Mouse (Mus musculus) embryonic facial prominence, embryonic 14.5 days (tissue): ENCODE measurements around the gene Plekhj1. TPM values are rescaled to one million over a fixed set of nuclear protein-coding genes. Genes with fewer than 3 reads are reported as not detected.
A peak's percentile ranks its signal among the peaks of the same experiment; 100 is the strongest.

Experiments used
- ATAC-seq: fragments of 200-750 bp; cut with Nextera tagmentation; 2 replicates; pipeline ENCODE4 v1.8.0; 2017; ENCODE audit warnings: low read depth, moderate number of reproducible peaks, moderate TSS enrichment
- DNase-seq: peaks from one replicate; pipeline ENCODE4 v3.0.0-alpha.2; 2015; ENCODE audit warnings: low spot score
- H3K27ac ChIP-seq: fragments of 300-500 bp; sonication (generic); replicated peaks from 2 replicates; pipeline ENCODE4 v1.5.1; 2014; ENCODE audit warnings: low read depth, mild to moderate bottlenecking, low read length, moderate library complexity
- H3K27me3 ChIP-seq: fragments of 300-500 bp; sonication (generic); replicated peaks from 2 replicates; pipeline ENCODE4 v1.6.1; 2014; ENCODE audit warnings: low read length; ENCODE audit not compliant: control insufficient read depth, insufficient read depth
- H3K36me3 ChIP-seq: fragments of 300-500 bp; sonication (generic); 2 replicates; pipeline ENCODE4 v1.6.1; 2014; ENCODE audit warnings: low read length, mixed read lengths; ENCODE audit not compliant: control insufficient read depth, insufficient read depth
- H3K4me1 ChIP-seq: fragments of 300-500 bp; sonication (generic); 2 replicates; pipeline ENCODE4 v1.6.1; 2014; ENCODE audit warnings: antibody characterized with exemption, low read length; ENCODE audit not compliant: control insufficient read depth, insufficient read depth
- H3K4me2 ChIP-seq: fragments of 300-500 bp; sonication (generic); 2 replicates; pipeline ENCODE4 v1.6.1; 2014; ENCODE audit warnings: low read depth, mild to moderate bottlenecking, low read length, moderate library complexity, mixed read lengths
- H3K4me3 ChIP-seq: fragments of 300-500 bp; sonication (generic); 2 replicates; pipeline ENCODE4 v1.5.1; 2014; ENCODE audit warnings: low read depth, mild to moderate bottlenecking, low read length
- H3K9ac ChIP-seq: fragments of 300-500 bp; sonication (generic); 2 replicates; pipeline ENCODE4 v1.6.1; 2014; ENCODE audit warnings: low read depth, mild to moderate bottlenecking, low read length, moderate library complexity, mixed read lengths
- H3K9me3 ChIP-seq: fragments of 300-500 bp; sonication (generic); 2 replicates; pipeline ENCODE4 v1.6.1; 2016; ENCODE audit warnings: low read length; ENCODE audit not compliant: control insufficient read depth
- WGBS: fragments of 180-500 bp; shearing (Covaris S2); extraction: QIAGEN DNeasy Blood & Tissue Kit; methylation state at CpG from one replicate; pipeline ENCODE4 v1.1.7; 2014; 5-methylcytosine and 5-hydroxymethylcytosine counted together
- polyA plus RNA-seq: library from polyadenylated mRNA; unstranded; fragments of >200 nt; fragmentation: Nextera tagmentation; extraction: Ambion mirVana; gene quantifications from 2 replicates; pipeline ENCODE4 v1.2.1, GENCODE M21; 2014

Gene Plekhj1
- polyA plus RNA-seq, 1 experiment from 2014 or later, result 102 TPM

- Histone ChIP-seq H3K4me3 (no peak overlapping the region), H3K27me3 (no peaks in the 10 kb centered on the region), H3K4me1 (no peaks in the 10 kb centered on the region), H3K4me2 (no peak overlapping the region), H3K27ac (no peak overlapping the region), H3K9me3 (no peaks in the 10 kb centered on the region), H3K36me3 (peaks cover 100% of the 10 kb centered on the region), H3K9ac (no peak overlapping the region)
- DNase-seq, result no peak
- WGBS, result 100% methylated on average over 2 of the region's 2 CpGs
- no peak for ATAC-seq
Observed at GRCm38 (mm10) chr10:80784302-80784701, 14.1 kb downstream of the Plekhj1 start.

GRCm38 (mm10) chr10:80779565-80779964 lies 18.9 kb downstream of the Plekhj1 start:
- peaks cover 98% of the 10 kb centered on the region for H3K36me3 ChIP-seq

GRCm38 (mm10) chr10:80777123-80777522 lies 21.3 kb downstream of the Plekhj1 start:
- H3K36me3 ChIP-seq, result peaks cover 98% of the 10 kb centered on the region
- WGBS, result 96% methylated on average over 5 of the region's 5 CpGs

More at GRCm38 (mm10) chr10:80779565-80779964, 18.9 kb downstream of the Plekhj1 start:
- Histone ChIP-seq H3K9ac (no peak overlapping the region), H3K4me2 (no peak overlapping the region), H3K9me3 (no peaks in the 10 kb centered on the region), H3K4me1 (no peaks in the 10 kb centered on the region), H3K27me3 (no peaks in the 10 kb centered on the region), H3K27ac (no peak overlapping the region), H3K4me3 (no peak overlapping the region)
- ATAC-seq, result no peak
- DNase-seq, result no peak

GRCm38 (mm10) chr10:80776358-80776869 lies 22.0 kb downstream of the Plekhj1 start:
- H3K27me3 ChIP-seq, result no peaks in the 10 kb centered on the region
- H3K4me3 ChIP-seq, result no peak overlapping the region
- H3K4me2 ChIP-seq, result no peak overlapping the region
- no peak for ATAC-seq
- WGBS, result 70% methylated on average over 6 of the region's 6 CpGs
- no peak overlapping the region for H3K9ac ChIP-seq
- DNase-seq, result no peak
- peaks cover 98% of the 10 kb centered on the region for H3K36me3 ChIP-seq
- H3K4me1 ChIP-seq, result peaks cover 9% of the 10 kb centered on the region
- H3K9me3 ChIP-seq, result no peaks in the 10 kb centered on the region
- H3K27ac ChIP-seq, result no peak overlapping the region

More at GRCm38 (mm10) chr10:80777123-80777522, 21.3 kb downstream of the Plekhj1 start:
- H3K9ac ChIP-seq, result no peak overlapping the region
- no peak overlapping the region for H3K4me2 ChIP-seq
- H3K4me3 ChIP-seq, result no peak overlapping the region
- DNase-seq, result no peak
- H3K27ac ChIP-seq, result no peak overlapping the region
- H3K9me3 ChIP-seq, result no peaks in the 10 kb centered on the region
- ATAC-seq, result no peak
- H3K27me3 ChIP-seq, result no peaks in the 10 kb centered on the region
- H3K4me1 ChIP-seq, result peaks cover 9% of the 10 kb centered on the region

GRCm38 (mm10) chr10:80775731-80776130 lies 22.7 kb downstream of the Plekhj1 start:
- no peak overlapping the region for H3K4me2 ChIP-seq
- 100% methylated on average over 3 of the region's 4 CpGs for WGBS
- no peak overlapping the region for H3K9ac ChIP-seq
- ATAC-seq (no peak), DNase-seq (no peak)
- H3K36me3 ChIP-seq, result peaks cover 98% of the 10 kb centered on the region
- H3K9me3 ChIP-seq, result no peaks in the 10 kb centered on the region
- H3K27me3 ChIP-seq, result no peaks in the 10 kb centered on the region
- no peak overlapping the region for H3K4me3 ChIP-seq
- peaks cover 9% of the 10 kb centered on the region for H3K4me1 ChIP-seq
- H3K27ac ChIP-seq, result no peak overlapping the region

- Histone ChIP-seq H3K4me3 (no peak overlapping the region), H3K4me2 (no peak overlapping the region), H3K27ac (no peak overlapping the region), H3K27me3 (no peaks in the 10 kb centered on the region), H3K9ac (no peak overlapping the region), H3K36me3 (peaks cover 97% of the 10 kb centered on the region), H3K9me3 (no peaks in the 10 kb centered on the region), H3K4me1 (peaks cover 9% of the 10 kb centered on the region)
- 85% methylated on average over 4 of the region's 4 CpGs for WGBS
- DNase-seq (no peak), ATAC-seq (no peak)
Observed at GRCm38 (mm10) chr10:80774981-80775380, 23.4 kb downstream of the Plekhj1 start.

GRCm38 (mm10) chr10:80774549-80774948 lies 23.9 kb downstream of the Plekhj1 start:
- 23% methylated on average over 2 of the region's 2 CpGs for WGBS

GRCm38 (mm10) chr10:80773816-80774215 lies 24.6 kb downstream of the Plekhj1 start:
- Histone ChIP-seq H3K4me3 (no peak overlapping the region), H3K27me3 (no peaks in the 10 kb centered on the region), H3K9me3 (no peaks in the 10 kb centered on the region), H3K4me2 (no peak overlapping the region), H3K4me1 (peaks cover 9% of the 10 kb centered on the region), H3K9ac (no peak overlapping the region), H3K36me3 (peaks cover 95% of the 10 kb centered on the region), H3K27ac (peak overlapping the region; percentile 66)
- DNase-seq, result no peak
- ATAC-seq, result no peak
- 82% methylated on average over 5 of the region's 5 CpGs for WGBS

More at GRCm38 (mm10) chr10:80774549-80774948, 23.9 kb downstream of the Plekhj1 start:
- DNase-seq (peak; percentile 91), ATAC-seq (peak; percentile 85)
- no peaks in the 10 kb centered on the region for H3K27me3 ChIP-seq
- H3K9ac ChIP-seq, result no peak overlapping the region
- peak overlapping the region; percentile 66 for H3K27ac ChIP-seq
- H3K9me3 ChIP-seq, result no peaks in the 10 kb centered on the region
- peaks cover 98% of the 10 kb centered on the region for H3K36me3 ChIP-seq
- H3K4me1 ChIP-seq, result peaks cover 9% of the 10 kb centered on the region
- no peak overlapping the region; the same call in 1 of the 2 replicates for H3K4me2 ChIP-seq
- no peak overlapping the region for H3K4me3 ChIP-seq

- H3K9ac ChIP-seq, result no peak overlapping the region
- H3K4me2 ChIP-seq, result no peak overlapping the region
- H3K27me3 ChIP-seq, result no peaks in the 10 kb centered on the region
- peaks cover 80% of the 10 kb centered on the region for H3K36me3 ChIP-seq
- DNase-seq (no peak), ATAC-seq (no peak)
- H3K27ac ChIP-seq, result no peak overlapping the region
- 87% methylated on average over 6 of the region's 6 CpGs for WGBS
- H3K9me3 ChIP-seq, result no peaks in the 10 kb centered on the region
- no peak overlapping the region for H3K4me3 ChIP-seq
- no peaks in the 10 kb centered on the region for H3K4me1 ChIP-seq
Observed at GRCm38 (mm10) chr10:80768365-80768764, 30.1 kb downstream of the Plekhj1 start.
